Mouse (Mus musculus) liver, postnatal 0 days (tissue): ENCODE data around the gene Cd164.
A peak's percentile ranks its signal among the peaks of the same experiment; 100 is the strongest.
"Not testable (repeated sequence)": the region's sequence is repeated elsewhere in the genome, so short reads cannot be mapped to it uniquely, and the experiment has no call there.

Source experiments
- CTCF ChIP-seq: sonication (generic); IDR thresholded peaks from 2 replicates; pipeline ENCODE4 v1.5.1; 2016; ENCODE audit warnings: antibody characterized with exemption, low read depth
- EP300 ChIP-seq: IDR thresholded peaks from 2 replicates; pipeline ENCODE4 v1.6.1; 2016; ENCODE audit warnings: antibody characterized with exemption, low read depth, mild to moderate bottlenecking

DNA sequence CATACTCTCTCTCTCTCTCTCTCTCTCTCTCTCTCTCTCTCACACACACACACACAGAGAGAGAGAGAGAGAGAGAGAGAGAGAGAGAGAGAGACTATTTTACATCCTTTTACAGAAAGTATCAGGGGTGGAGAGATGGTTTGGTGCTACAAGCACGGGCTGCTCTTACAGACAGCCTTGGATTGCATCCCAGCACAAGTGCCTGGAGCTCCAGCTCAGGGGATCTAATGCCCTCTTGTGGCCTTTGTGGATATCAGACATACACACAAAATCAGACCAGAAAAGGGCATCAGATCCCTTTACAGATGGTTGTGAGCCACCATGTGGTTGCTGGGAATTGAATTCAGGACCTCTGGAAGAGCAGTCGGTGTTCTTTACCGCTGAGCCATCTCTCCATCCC is 13.8 kb upstream of the Cd164 start:
- TF ChIP-seq CTCF: peak; percentile 86
- TF ChIP-seq EP300: not testable (repeated sequence)
